Mouse (Mus musculus): ENCODE measurements around the gene Phlda3. TPM values are rescaled to one million over a fixed set of nuclear protein-coding genes. Genes with fewer than 3 reads are reported as not detected.

Gene Phlda3
- total RNA-seq (2021) = 10 to 100 TPM; 25.4 to 39.5 TPM
- long read RNA-seq, experiment 1, transcript Phlda3-201 (2 exons, 1,435 nt) = major isoform, 50 of 51 reads
- long read RNA-seq, experiment 1, partial matches to known transcripts = 0 of 51 reads
- long read RNA-seq, experiment 1, other reads (novel, unspliced or antisense) = 1 of 51 reads
- long read RNA-seq, experiment 2, transcript Phlda3-201 (2 exons, 1,435 nt) = major isoform, 80 of 85 reads
- long read RNA-seq, experiment 2, partial matches to known transcripts = 0 of 85 reads
- long read RNA-seq, experiment 2, other reads (novel, unspliced or antisense) = 5 of 85 reads

DNA sequence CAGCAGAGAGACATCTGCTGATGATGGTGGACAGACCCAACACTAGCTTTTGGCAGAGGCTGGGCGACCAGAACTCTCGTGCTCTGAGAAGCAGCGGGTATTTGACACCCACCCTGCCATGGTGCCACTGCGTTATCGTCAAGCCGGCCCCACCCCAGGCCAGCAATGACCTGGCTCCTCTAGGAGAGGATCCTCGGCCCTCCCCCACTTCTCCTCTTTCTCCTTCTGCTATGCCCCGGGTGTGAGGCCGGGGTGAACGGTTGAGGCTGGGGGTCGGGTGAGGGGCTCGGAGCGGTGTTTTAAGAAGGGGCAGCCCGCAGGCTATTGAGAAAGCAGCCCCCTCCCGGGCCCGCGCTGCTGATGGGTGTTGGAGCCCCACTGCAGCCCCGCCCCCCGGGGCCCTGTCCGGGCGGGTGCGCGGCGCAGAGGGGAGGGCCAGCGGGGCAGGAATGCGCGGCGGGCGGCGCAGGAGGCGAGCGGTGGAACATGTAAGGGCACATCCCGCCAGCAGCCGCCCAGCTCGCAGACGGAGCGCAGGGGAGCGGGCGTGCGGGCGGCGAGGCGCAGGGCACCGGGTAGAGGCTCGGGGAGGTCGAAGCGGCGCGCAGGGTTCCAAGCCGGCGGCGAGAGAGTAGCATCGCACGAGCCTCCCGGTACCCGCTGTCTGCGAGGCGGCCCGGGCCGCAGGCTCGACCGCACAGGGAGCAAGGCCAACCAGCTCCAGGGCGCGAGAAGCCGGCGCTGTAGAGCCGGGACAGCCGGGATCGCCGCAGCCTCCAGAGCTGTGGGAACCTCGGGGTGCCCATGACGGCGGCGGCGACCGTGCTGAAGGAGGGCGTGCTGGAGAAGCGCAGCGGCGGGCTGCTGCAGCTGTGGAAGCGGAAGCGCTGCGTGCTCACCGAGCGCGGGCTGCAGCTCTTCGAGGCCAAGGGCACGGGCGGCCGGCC lies at the start of gene Phlda3:
Gene Phlda3 (plus strand): TSS at position 475 of the 947 bp plus-strand sequence.
- intact Hi-C loops (cut with DNase I; ENCODE audit: low total_unique reads) = no loop called here
- peak; percentile 86 for DNase-seq

DNA sequence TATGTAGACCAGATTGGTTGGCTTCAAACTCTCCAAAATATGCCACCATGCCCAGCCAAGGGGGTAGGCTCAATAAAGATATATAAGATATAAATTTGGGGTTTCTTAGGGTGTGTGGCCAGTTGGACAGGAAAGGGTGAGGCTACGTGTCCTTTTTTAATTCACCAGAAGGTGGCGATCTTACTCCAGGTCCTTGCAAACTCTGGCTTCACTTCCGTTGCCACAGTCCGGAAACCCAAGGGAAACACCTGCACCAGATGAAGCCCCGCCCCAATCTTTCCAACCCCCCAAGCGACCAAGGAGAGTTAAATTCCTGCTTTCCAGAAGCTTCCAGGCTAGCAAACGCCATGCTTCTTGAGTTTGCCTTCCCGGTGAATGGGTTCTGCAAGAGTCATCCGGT lies 46.4 kb upstream of the Phlda3 start:
- intact Hi-C loops (cut with DNase I; ENCODE audit: low total_unique reads) = loop anchor here (2.0 kb wide), 1 partner anchor 61 kb away; no protein-coding TSS in a partner anchor

DNA sequence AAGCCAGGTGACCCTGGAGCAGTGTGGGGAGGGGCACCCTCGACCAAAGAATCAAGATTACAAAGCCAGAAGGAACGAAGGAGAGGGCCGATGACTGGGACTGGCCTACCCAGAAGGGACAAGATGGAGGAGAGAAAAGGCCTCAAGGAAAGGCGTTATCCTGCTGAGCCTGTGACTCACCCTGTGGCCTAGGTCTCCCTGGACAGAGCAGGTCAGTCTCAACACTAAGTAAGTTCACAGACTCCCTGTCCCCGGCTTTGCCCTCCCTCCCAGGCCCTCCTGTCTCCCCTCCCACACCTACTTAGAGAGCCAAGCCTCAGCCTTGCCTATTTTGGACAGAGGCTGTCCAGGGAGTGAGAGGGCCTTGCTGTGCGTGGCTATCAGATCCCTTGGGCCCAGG lies 45.9 kb upstream of the Phlda3 start, which contains the start of gene Csrp1:
Gene Csrp1 (plus strand): TSS at position 79 of the 400 bp plus-strand sequence.
- intact Hi-C loops (cut with DNase I; ENCODE audit: low total_unique reads) = loop anchor here (2.0 kb wide), 1 partner anchor 61 kb away; no protein-coding TSS in a partner anchor
- no peak for DNase-seq

More for the DNA sequence above, 46.4 kb upstream of the Phlda3 start:
- peak; percentile 47 for DNase-seq

DNA sequence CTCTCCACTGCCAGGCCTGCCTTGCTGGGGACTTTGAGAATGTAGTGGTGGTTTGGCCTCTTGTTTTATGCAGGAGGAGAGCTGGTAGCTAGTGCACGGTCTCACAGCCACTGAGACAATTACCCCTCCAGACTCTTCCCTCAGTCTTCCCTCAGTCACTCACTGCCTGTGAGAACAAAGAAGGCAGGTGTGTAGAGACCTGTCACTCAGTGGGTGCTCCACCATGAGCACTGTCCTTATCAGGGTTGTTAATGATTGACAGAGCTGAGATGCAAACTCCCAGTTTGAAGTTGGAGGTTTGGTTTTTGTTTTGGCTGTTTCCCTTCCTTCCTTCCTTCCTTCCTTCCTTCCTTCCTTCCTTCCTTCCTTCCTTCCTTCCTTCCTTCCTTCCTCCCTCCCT lies 42.9 kb upstream of the Phlda3 start:
- DNase-seq = no peak
- intact Hi-C loops (cut with DNase I; ENCODE audit: low total_unique reads) = loop anchor here (2.0 kb wide), 1 partner anchor 28 kb away; no protein-coding TSS in a partner anchor

DNA sequence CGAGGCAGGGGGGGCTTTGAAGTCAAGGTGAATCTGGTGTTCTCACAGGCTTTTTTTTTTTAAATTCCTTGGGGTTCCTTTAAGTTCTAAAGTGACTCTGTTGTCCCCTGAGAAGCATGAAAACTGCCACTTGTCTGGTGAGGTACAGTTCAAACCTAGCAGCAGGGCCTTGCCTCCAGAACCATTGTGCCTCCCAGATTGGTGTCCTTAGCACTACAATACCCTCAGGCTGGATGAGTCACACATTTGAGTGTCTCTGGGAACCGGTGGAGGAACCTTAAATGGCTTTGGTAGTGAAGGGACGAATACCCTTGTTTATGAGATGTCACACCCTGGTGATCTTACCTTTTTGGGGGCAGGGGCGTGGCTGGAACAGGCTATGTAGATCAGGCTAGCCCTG lies 41.8 kb upstream of the Phlda3 start:
- intact Hi-C loops (cut with DNase I; ENCODE audit: low total_unique reads) = no loop called here
- no peak for DNase-seq

DNA sequence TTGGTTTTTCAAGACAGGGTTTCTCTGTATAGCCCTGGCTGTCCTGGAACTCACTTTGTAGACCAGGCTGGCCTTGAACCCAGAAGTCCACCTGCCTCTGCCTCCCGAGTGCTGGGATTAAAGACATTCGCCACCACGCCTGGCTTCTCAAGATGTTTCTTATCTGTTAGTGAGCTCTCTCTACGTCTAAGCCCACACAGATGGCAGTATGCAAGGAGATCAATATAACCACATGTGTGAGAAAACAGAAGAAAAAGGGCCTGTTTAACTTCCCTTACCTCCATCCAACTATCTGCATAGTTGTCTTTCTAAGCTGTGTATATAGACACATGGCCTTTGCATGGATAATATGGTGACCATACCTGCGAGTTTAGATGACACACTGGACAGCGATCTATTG lies 40.6 kb upstream of the Phlda3 start:
- DNase-seq = no peak
- intact Hi-C loops (cut with DNase I; ENCODE audit: low total_unique reads) = no loop called here

DNA sequence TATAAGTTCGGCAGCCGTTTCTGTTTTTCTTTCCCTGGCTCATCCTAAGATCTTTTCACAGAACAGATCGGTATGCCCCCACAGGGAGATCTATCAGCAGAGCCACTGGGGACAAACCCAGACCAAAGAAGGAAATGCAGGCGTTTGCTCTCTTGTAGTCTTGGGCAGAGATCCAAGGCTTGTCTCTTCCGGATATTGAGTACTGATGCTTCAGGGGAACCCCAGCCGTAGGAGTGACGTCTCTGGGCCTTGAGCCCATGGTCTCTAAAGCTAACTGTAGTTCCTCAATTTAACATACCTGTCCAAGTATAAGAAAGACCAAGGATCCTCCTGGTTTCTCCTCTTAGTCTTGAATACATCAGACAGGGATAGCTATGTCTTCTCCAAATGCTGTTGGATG lies 40.0 kb upstream of the Phlda3 start:
- DNase-seq = peak; percentile 28
- intact Hi-C loops (cut with DNase I; ENCODE audit: low total_unique reads) = no loop called here

DNA sequence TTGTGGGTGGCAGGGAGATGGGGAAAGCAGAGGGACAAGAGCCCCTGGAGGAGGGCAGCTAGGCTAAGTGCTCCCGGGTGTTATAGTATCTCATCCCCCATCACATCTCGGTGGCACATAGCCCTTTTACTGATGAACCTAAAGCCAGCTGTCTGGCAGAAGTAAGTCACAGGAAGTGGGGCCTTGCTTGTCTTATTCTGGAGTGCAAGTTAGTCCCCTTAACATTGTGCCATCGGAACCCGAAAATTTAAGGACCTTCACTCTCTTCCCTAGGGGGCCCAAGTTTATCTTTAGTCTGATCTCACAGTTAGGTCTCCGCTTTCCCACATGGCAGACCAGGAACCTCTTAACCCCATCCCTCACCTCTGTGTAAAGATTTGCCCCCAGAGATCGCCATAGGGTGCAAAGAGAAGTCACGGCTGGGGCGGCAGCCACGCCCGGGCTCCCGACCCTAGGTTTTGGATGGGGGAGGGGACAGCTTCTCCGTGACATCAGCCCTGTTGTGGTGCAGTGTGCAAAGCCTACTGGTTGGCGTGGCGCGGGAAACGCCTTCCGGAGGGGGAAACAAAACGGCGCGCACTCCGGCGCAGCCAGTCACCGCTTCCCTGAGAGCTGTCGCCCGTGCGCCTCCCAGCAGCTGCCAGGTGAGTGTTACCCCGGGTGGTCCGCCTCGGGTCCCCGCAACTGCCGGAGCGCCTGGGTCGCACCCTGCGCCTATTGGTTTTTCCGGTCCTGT lies 37.1 kb upstream of the Phlda3 start:
- intact Hi-C loops (cut with DNase I; ENCODE audit: low total_unique reads) = no loop called here
- DNase-seq = peak; percentile 88

DNA sequence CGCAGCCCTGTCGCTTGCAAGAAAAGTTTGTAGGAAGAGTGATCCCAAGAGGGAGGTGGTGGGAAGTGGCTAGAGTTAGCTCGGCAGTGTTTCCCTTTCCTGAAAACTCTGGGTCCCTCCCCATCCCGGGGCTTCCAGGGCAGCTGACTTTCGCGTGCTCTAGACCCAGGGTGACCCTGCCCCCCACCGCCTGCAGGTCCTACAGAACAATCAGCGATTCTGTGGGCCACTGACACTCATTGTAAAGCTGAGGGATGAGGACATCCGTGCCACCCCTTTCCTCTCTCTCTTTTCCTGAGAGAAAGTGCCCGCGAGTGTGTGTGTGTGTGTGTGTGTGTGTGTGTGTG lies 36.6 kb upstream of the Phlda3 start:
- intact Hi-C loops (cut with DNase I; ENCODE audit: low total_unique reads) = no loop called here
- peak; percentile 46 for DNase-seq

DNA sequence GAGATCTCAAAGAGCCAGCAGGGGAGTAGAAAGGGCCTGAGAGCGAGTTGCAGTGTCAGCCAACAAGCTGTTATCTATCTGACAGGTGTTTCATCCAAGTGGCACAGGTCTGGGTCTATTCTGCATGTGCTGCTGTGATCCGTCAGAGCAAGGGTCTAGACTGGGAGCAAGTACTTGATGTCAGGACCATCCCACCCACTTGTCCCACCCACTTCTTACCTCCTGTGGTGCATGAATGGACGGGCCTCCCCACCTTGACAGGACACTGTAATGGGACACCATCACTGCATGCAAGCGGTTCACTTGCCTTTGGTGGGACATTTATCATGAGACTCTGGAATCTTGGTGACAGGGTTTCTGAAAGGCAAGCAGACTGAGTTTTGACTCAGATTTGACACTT lies 36.1 kb upstream of the Phlda3 start:
- intact Hi-C loops (cut with DNase I; ENCODE audit: low total_unique reads) = no loop called here
- no peak for DNase-seq

DNA sequence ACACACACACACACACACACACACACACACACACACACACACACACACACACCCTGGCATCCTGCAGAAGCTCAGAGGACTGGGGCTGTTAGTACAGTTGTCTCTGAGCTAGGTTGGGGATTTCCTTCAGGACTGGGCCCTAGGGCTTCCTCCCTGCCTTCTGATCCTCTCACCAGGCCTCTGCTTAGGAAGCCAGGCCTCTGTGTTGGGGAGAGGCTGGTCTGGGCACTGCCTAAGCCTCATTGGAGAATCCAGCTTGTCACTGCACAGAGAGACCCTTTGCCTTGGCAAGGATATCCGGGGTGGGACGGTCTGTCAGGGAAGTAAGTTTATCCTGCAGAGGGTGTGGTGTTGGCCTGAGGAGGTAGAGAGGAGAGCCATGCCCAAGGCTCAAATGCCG lies 35.6 kb upstream of the Phlda3 start:
- no peak for DNase-seq
- intact Hi-C loops (cut with DNase I; ENCODE audit: low total_unique reads) = no loop called here

DNA sequence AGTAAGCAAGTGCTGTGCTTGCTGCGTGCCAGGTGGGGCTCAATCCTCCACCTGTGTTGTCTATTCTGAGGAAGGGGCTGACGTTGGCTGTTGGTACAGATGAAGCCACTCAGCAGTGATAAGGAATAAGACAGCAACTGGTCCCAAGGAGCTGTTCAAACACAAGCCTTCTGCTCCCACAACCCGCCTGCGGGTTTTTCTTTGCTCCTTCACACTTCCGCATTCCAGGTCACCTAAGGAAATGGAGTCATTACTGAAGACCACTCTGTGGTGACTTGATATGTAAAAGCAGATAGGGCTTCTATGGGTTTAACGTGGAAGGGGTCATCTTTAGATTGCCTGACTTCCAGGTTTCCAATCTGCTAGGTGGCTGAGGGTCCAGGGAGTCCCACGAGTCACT lies 34.5 kb upstream of the Phlda3 start:
- intact Hi-C loops (cut with DNase I; ENCODE audit: low total_unique reads) = no loop called here
- DNase-seq = no peak

DNA sequence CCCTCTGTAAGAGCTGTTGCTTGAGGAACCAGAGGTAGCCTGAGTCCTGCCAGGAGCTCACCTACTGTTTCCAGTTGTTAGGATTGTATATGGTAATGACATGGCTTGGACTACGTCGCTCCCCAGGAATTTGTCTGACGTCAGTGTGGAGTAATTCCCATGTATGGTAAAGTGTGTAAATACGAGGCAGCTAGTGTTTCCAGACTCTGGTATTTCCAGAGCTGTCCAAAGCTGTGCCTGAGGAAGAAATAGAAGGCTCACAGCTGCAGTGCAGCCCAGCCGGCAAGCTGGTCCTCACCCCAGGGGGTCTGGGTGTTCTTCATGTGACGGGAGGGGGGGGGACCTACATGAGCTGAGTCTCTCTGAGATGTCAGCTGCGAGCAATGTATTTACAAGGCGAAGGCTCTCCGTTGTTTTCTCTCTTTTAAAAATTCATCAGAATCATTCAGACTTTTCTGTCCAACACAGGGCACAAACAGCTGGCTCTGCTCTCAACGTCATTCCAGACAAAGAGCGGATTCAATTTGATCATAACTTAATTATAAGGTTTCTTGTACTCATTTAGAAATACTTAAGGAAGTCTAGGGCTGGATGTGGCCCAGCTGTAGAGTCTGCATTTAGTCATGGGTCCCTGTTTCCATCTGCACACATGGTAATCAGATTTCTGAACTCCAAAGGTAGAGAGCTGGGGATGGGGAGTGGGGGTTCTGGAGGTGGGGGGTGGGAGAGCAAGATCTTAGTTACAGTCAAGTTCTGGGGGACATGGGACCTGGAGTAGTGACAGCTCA lies 33.8 kb upstream of the Phlda3 start:
- intact Hi-C loops (cut with DNase I; ENCODE audit: low total_unique reads) = no loop called here
- DNase-seq = no peak

DNA sequence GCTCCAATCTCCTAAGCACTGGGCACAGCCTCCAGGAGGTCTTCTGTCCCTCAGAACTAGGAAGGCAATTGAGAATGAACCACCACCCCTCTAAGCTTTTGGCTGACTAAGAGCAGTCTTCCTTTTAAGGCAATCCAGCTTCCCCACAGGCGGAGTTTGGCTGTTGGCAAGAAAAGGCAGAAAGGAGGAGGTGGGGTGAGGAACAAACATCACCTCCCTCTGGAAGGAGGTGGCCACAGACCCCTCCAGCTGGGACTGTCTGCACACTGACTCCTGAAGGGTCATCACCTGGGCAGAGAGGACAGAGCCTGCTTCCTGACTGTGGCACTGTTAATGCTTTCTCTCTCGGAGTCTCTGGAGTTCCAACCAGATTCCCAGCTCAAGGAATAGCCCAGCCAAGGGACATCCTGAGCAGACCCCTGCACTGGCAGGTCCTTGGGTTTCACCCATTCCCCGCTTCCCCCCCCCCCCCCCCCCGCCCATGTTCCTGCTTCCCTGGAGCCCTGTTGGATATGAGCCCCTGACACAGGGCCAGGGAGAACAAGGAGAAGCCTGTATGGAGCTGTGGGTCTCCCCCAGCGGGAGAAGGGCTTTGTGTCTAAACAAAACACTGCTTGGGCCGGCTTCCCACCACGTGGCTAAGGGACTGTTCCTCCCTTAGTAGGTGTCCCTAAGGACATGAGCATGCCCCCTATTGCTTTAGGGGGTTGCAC lies 31.5 kb upstream of the Phlda3 start:
- no peak for DNase-seq

DNA sequence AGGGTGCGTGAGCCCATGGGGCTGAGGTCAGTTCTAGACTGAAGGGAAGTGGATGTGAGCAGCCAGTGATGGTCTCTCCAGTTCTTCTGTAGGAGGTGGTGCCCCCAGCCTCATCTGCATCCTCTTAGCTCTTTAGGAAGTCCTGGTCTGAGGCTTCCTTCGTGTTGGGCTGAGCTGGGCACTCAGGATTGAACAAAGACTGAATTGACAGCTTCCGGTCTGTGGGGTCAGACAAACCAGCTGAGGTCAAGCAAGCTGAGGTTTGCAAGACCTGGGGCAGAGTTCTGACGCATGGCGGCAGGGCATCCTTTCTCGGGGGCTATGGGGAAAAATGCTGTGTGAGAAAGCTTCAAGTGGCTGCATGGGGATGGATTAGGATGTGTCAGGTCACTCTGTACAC lies 30.5 kb upstream of the Phlda3 start:
- no peak for DNase-seq
- intact Hi-C loops (cut with DNase I; ENCODE audit: low total_unique reads) = no loop called here

More for the DNA sequence above, 31.5 kb upstream of the Phlda3 start:
- intact Hi-C loops (cut with DNase I; ENCODE audit: low total_unique reads) = no loop called here

DNA sequence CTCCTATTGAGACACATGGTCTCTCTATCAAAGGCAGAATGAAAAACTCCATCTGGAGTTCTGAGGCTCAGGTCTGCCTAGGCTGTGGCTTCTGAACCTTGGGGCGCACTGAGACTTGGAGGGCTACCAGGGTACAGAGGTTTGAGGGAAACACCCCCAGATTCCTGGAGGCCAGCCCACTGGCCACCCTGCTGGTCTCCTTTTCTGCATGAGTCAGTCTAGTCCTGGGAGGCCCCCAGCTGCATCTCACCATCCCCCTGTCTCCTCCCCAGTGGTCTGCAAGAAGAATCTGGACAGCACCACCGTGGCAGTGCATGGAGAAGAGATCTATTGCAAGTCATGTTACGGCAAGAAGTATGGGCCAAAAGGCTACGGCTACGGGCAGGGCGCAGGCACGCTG lies 20.9 kb upstream of the Phlda3 start:
- no peak for DNase-seq
- intact Hi-C loops (cut with DNase I; ENCODE audit: low total_unique reads) = no loop called here

DNA sequence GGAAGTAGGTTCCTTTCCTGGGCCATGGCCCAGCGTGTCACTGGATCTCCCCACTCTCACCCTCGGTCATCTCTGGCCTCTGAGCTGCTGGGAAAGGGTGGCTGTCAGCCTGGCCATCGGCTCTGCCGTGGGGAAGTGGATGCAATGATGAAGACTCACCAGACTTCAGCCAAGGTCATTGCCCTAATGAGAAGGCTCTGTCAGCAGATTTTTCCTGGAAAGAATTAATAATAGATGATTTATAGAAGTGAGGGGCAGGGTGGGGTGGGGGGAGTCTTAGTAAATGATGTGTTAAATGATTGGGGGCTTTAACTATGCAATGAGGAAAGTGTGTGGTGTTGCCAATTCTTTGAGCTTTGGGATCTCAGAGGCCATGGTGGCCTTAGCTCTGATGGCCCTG lies 19.7 kb upstream of the Phlda3 start:
- DNase-seq = no peak
- intact Hi-C loops (cut with DNase I; ENCODE audit: low total_unique reads) = no loop called here

DNA sequence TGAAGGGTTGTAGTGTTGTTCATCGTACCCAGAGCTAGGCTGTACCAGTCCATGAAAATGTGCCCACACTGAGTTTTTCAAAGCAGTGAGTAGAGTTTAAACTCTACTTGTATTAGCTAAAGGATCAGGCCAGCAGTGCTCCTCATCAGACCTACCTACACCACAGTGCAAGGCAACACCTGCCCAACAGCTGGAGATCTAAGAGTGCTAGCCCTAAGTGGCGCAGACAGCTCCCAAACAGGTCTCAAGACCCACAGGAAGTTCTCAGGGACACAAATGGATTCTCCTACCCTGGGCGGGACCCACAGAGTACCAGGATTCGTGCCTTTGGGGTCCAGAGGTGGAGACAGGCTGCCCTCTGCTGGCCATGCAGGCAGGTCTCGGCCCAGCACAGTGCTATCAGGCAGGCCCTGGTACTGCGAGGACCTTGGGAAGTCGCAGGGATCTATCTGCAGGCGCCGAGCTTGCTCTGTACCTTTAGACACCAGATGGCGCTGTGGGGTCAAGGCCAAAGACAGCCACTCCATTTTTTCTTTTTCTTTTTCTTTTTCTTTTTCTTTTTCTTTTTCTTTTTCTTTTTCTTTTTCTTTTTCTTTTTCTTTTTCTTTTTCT lies 13.1 kb upstream of the Phlda3 start:
- peak; percentile 93 for DNase-seq
- intact Hi-C loops (cut with DNase I; ENCODE audit: low total_unique reads) = no loop called here

Measured in gastrocnemius, postnatal 14 days (tissue).